Mouse (Mus musculus): ENCODE measurements at regions not wholly inside any gene's neighbourhood (a gene's known extent, or its start where the extent isn't known, plus 50 kb on each side); places are given as distances from the start of the nearest gene placed in this dataset.

DNA sequence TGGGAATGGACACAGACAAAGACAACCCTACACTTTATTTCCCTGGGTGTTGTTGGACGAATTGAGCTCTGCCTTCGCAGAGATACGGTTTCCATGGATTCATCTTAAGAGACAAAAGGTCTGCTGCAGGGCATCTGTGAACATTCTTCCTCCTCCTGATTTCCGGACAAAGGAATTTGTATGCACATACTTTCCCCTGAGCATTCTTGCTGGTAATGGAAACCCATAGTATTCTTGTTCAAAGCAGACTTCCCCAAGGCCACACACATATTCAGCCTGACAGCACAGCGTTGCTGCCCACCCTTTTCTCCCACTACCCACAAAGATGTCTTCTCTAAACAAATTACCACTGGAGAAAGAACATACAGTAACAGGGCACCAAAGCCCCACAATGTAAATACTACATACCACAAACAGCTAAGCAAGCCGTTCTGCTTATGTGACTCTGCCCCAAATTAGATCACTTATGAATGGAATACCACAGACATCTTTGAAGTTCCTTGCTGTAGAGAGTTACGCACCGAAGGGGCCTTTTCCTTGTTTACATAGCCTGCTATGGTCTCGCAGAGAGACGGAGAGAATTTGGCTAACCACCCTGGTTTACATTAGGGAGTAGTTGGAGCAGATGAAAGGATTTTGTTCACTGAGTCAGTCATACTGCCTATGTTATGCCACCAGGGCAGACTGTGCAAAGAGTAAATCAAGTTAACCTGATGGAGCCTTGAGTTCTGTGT, 96.0 kb upstream of the Tas2r134 start:
- Histone ChIP-seq H3K9me3 (ENCODE audit: control insufficient read depth, low read length) (no peaks in the 10 kb centered on the region), H3K9ac (ENCODE audit: low read length) (no peak overlapping the region), H3K4me1 (ENCODE audit: control insufficient read depth, insufficient read depth, low read length) (peaks cover 8% of the 10 kb centered on the region; the same call in 1 of the 2 replicates), H3K4me2 (no peak overlapping the region), H3K36me3 (ENCODE audit: control insufficient read depth, insufficient read depth, low read length) (no peaks in the 10 kb centered on the region), H3K27me3 (ENCODE audit: control insufficient read depth, insufficient read depth, low read length) (no peaks in the 10 kb centered on the region), H3K4me3 (ENCODE audit: low read depth, low read length) (no peak overlapping the region), H3K27ac (ENCODE audit: low read depth, low read length) (no peak overlapping the region)
- WGBS: 44% methylated on average over 10 of the region's 10 CpGs
- DNase-seq (ENCODE audit: low spot score, missing footprints): peak; percentile 89
- ATAC-seq (ENCODE audit: low FRiP score): peak; percentile 48; the same call in 1 of the 2 replicates

DNA sequence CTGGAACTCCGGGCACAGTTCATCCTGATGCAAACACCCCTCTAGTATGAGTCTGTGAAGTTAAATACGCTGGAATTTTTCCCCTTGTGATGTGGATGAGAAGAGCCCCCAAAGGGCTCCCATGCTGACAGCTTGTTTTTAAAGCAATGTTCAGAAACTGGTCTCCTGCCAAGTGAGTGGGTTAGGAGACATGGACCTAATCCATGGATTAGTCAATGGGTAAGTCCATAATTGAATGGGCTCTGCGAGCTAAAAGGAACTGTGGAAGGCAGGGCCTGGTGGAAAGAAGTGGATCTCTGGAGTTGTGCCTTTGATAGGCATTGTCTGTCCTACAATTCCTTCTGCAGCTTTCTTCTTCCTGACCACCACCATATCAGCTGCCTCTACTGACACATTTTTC, 104.5 kb upstream of the Tas2r134 start:
- WGBS: 82% methylated on average over 3 of the region's 3 CpGs

GRCm38 (mm10) chr2:51509220-51510011, 117.9 kb upstream of the Tas2r134 start:
- H3K36me3 ChIP-seq (ENCODE audit: control insufficient read depth, insufficient read depth, low read length): no peaks in the 10 kb centered on the region
- H3K27ac ChIP-seq (ENCODE audit: low read depth, low read length): no peak overlapping the region
- ATAC-seq (ENCODE audit: low FRiP score): no peak
- no peak overlapping the region for H3K9ac ChIP-seq (ENCODE audit: low read length)
- DNase-seq (ENCODE audit: low spot score, missing footprints): no peak
- H3K4me1 ChIP-seq (ENCODE audit: control insufficient read depth, insufficient read depth, low read length): no peaks in the 10 kb centered on the region
- 90% methylated on average over 8 of the region's 8 CpGs for WGBS
- H3K9me3 ChIP-seq (ENCODE audit: control insufficient read depth, low read length): no peaks in the 10 kb centered on the region
- no peak overlapping the region for H3K4me3 ChIP-seq (ENCODE audit: low read depth, low read length)
- H3K4me2 ChIP-seq: no peak overlapping the region
- H3K27me3 ChIP-seq (ENCODE audit: control insufficient read depth, insufficient read depth, low read length): no peaks in the 10 kb centered on the region

More for the DNA sequence above, 104.5 kb upstream of the Tas2r134 start:
- H3K27me3 ChIP-seq (ENCODE audit: control insufficient read depth, insufficient read depth, low read length): no peaks in the 10 kb centered on the region
- no peaks in the 10 kb centered on the region for H3K9me3 ChIP-seq (ENCODE audit: control insufficient read depth, low read length)
- no peaks in the 10 kb centered on the region for H3K4me1 ChIP-seq (ENCODE audit: control insufficient read depth, insufficient read depth, low read length)
- ATAC-seq (ENCODE audit: low FRiP score) (no peak), DNase-seq (ENCODE audit: low spot score, missing footprints) (no peak)
- H3K27ac ChIP-seq (ENCODE audit: low read depth, low read length): no peak overlapping the region
- no peaks in the 10 kb centered on the region for H3K36me3 ChIP-seq (ENCODE audit: control insufficient read depth, insufficient read depth, low read length)
- no peak overlapping the region for H3K4me3 ChIP-seq (ENCODE audit: low read depth, low read length)
- no peak overlapping the region for H3K9ac ChIP-seq (ENCODE audit: low read length)
- no peak overlapping the region for H3K4me2 ChIP-seq

- ATAC-seq (ENCODE audit: low FRiP score) (no peak), DNase-seq (ENCODE audit: low spot score, missing footprints) (no peak)
- no peaks in the 10 kb centered on the region for H3K36me3 ChIP-seq (ENCODE audit: control insufficient read depth, insufficient read depth, low read length)
- no peak overlapping the region for H3K27ac ChIP-seq (ENCODE audit: low read depth, low read length)
- H3K4me3 ChIP-seq (ENCODE audit: low read depth, low read length): no peak overlapping the region
- no peaks in the 10 kb centered on the region for H3K4me1 ChIP-seq (ENCODE audit: control insufficient read depth, insufficient read depth, low read length)
- H3K9me3 ChIP-seq (ENCODE audit: control insufficient read depth, low read length): no peaks in the 10 kb centered on the region
- WGBS: 92% methylated on average over 2 of the region's 2 CpGs
- no peak overlapping the region for H3K9ac ChIP-seq (ENCODE audit: low read length)
- H3K27me3 ChIP-seq (ENCODE audit: control insufficient read depth, insufficient read depth, low read length): no peaks in the 10 kb centered on the region
- no peak overlapping the region for H3K4me2 ChIP-seq
Observed at GRCm38 (mm10) chr2:51497896-51498295, 129.4 kb upstream of the Tas2r134 start.

DNA sequence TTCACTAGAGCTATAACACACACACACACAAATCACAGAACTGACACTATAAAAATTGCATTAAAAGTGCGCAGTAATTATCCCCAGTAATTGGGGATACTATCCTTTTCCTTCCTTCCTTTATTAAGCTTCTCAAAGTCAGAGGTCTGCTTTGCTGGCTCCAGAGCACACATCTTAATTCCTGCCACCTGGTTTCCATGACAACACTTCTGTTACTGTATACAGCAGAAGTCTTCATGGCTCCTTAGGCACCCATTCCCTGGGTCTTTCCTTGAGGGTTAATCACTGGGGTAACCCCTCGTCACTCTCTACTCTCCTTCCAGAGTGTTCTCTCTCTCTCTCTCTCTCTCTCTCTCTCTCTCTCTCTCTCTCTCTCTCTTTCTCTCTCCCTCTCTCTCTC, 153.6 kb upstream of the Tas2r134 start:
- no peak overlapping the region for H3K4me2 ChIP-seq
- H3K27ac ChIP-seq (ENCODE audit: low read depth, low read length): no peak overlapping the region
- no peaks in the 10 kb centered on the region for H3K27me3 ChIP-seq (ENCODE audit: control insufficient read depth, insufficient read depth, low read length)
- H3K9me3 ChIP-seq (ENCODE audit: control insufficient read depth, low read length): no peaks in the 10 kb centered on the region
- ATAC-seq (ENCODE audit: low FRiP score) (no peak), DNase-seq (ENCODE audit: low spot score, missing footprints) (no peak)
- no peaks in the 10 kb centered on the region for H3K4me1 ChIP-seq (ENCODE audit: control insufficient read depth, insufficient read depth, low read length)
- 88% methylated on average over 2 of the region's 2 CpGs for WGBS
- no peak overlapping the region for H3K9ac ChIP-seq (ENCODE audit: low read length)
- H3K4me3 ChIP-seq (ENCODE audit: low read depth, low read length): no peak overlapping the region
- no peaks in the 10 kb centered on the region for H3K36me3 ChIP-seq (ENCODE audit: control insufficient read depth, insufficient read depth, low read length)

DNA sequence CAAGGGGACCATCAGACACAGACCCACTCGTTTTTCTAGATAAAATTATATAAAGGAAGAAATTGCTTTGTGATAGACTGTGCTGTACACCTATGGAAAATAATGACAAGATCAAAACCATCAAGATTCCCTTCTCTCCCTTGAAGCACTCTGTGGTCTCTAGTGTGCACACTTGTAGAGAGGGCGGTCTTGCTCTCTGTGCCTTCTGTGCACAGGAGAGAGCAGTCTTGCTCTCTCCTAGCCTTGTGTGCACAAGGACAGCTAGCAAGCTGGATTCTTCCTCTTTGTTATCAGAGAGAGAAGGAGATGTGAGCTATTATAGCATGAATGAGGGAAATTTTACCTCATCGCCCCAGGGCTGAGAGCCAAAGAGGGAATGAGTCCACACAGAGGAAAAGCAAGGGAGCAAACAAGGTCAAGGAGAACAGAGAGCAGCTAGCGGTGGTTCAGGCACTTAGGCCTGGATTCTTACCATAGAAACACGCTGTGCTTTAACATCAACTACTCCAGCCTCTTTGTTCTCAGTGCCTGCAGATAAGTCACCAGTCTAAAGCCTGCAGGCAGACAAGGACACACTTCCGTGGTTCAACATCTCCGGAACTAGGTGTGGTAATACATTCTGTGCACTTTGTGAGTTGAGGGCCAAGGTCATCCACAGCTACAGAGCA, 160.2 kb upstream of the Tas2r134 start:
- Histone ChIP-seq H3K4me1 (ENCODE audit: control insufficient read depth, insufficient read depth, low read length) (no peaks in the 10 kb centered on the region), H3K27me3 (ENCODE audit: control insufficient read depth, insufficient read depth, low read length) (no peaks in the 10 kb centered on the region), H3K4me2 (no peak overlapping the region), H3K9ac (ENCODE audit: low read length) (no peak overlapping the region), H3K9me3 (ENCODE audit: control insufficient read depth, low read length) (no peaks in the 10 kb centered on the region), H3K4me3 (ENCODE audit: low read depth, low read length) (no peak overlapping the region), H3K27ac (ENCODE audit: low read depth, low read length) (no peak overlapping the region), H3K36me3 (ENCODE audit: control insufficient read depth, insufficient read depth, low read length) (no peaks in the 10 kb centered on the region)
- WGBS: 83% methylated on average over 7 of the region's 7 CpGs
- no peak for ATAC-seq (ENCODE audit: low FRiP score)
- DNase-seq (ENCODE audit: low spot score, missing footprints): no peak

DNA sequence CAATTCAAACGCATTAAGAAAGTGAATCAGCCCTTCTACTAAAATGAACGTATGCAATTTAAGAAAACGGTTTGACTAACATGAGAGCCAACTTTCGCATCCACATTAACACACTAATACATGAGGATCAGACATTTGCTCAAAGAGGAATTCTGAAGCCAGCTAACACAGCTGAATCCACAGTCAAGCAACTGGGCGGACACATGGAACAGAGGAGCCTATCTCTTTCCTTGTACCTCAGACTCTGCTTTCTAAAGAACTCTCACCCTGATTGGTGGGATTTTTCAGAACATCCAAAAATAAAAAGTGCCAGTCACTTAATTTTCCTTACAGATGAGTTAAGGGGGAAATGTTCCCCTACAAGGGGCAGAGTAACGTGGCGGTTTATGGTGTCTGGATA, 161.3 kb upstream of the Tas2r134 start:
- H3K27ac ChIP-seq (ENCODE audit: low read depth, low read length): no peak overlapping the region
- WGBS: 91% methylated on average over 7 of the region's 7 CpGs

DNA sequence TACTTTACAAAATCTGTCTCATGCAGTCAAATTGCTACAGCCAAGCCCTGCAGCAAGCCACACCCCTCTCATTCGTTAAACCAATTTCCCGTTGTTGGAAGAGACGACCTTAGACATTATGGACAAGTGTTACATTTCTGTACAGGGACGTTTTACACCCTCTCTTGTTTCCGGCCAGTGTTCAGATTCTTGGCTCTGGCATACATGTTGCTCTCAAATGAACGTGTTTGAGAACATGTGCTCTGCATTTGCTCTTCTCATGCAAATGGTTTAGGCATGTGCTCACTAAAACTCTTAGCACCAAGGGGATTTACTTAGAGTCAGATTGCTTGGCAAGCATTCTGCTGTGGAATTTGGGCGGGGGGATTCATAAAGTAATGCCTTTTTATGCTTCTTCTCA, 161.7 kb upstream of the Tas2r134 start:
- H3K27me3 ChIP-seq (ENCODE audit: control insufficient read depth, insufficient read depth, low read length): no peaks in the 10 kb centered on the region
- no peaks in the 10 kb centered on the region for H3K9me3 ChIP-seq (ENCODE audit: control insufficient read depth, low read length)
- no peak overlapping the region for H3K9ac ChIP-seq (ENCODE audit: low read length)
- DNase-seq (ENCODE audit: low spot score, missing footprints): no peak
- no peak for ATAC-seq (ENCODE audit: low FRiP score)
- WGBS: 83% methylated on average over 7 of the region's 7 CpGs
- H3K27ac ChIP-seq (ENCODE audit: low read depth, low read length): no peak overlapping the region
- no peak overlapping the region for H3K4me3 ChIP-seq (ENCODE audit: low read depth, low read length)
- no peak overlapping the region for H3K4me2 ChIP-seq
- no peaks in the 10 kb centered on the region for H3K4me1 ChIP-seq (ENCODE audit: control insufficient read depth, insufficient read depth, low read length)
- H3K36me3 ChIP-seq (ENCODE audit: control insufficient read depth, insufficient read depth, low read length): no peaks in the 10 kb centered on the region

More for the DNA sequence above, 161.3 kb upstream of the Tas2r134 start:
- DNase-seq (ENCODE audit: low spot score, missing footprints) (no peak), ATAC-seq (ENCODE audit: low FRiP score) (no peak)
- Histone ChIP-seq H3K9ac (ENCODE audit: low read length) (no peak overlapping the region), H3K27me3 (ENCODE audit: control insufficient read depth, insufficient read depth, low read length) (no peaks in the 10 kb centered on the region), H3K9me3 (ENCODE audit: control insufficient read depth, low read length) (no peaks in the 10 kb centered on the region), H3K4me3 (ENCODE audit: low read depth, low read length) (no peak overlapping the region), H3K4me1 (ENCODE audit: control insufficient read depth, insufficient read depth, low read length) (no peaks in the 10 kb centered on the region), H3K4me2 (no peak overlapping the region), H3K36me3 (ENCODE audit: control insufficient read depth, insufficient read depth, low read length) (no peaks in the 10 kb centered on the region)

DNA sequence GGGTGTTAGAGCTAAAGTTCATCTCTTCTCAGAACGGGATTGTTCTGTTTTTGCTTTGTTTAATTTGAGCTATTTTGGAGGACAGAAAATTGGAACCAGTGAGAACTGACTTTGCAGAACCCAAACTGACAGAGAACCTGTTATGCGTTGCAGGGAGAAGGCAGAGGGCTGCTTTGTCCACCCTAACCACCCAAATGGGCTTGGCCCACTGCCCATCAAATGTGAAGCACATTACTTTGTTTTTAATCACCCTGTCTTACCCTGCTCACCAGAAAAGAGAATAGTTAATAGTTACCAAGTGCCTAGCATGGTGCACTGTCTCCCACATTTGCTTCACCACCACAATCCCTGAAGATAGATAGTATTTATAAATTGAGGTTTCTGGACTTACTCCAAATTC, 163.0 kb upstream of the Tas2r134 start:
- no peak overlapping the region for H3K9ac ChIP-seq (ENCODE audit: low read length)
- no peak overlapping the region for H3K4me3 ChIP-seq (ENCODE audit: low read depth, low read length)
- ATAC-seq (ENCODE audit: low FRiP score) (no peak), DNase-seq (ENCODE audit: low spot score, missing footprints) (peak; percentile 31)
- no peak overlapping the region for H3K4me2 ChIP-seq
- no peak overlapping the region for H3K27ac ChIP-seq (ENCODE audit: low read depth, low read length)
- WGBS: 83% methylated on average over 2 of the region's 2 CpGs
- H3K9me3 ChIP-seq (ENCODE audit: control insufficient read depth, low read length): no peaks in the 10 kb centered on the region
- no peaks in the 10 kb centered on the region for H3K36me3 ChIP-seq (ENCODE audit: control insufficient read depth, insufficient read depth, low read length)
- no peaks in the 10 kb centered on the region for H3K4me1 ChIP-seq (ENCODE audit: control insufficient read depth, insufficient read depth, low read length)
- H3K27me3 ChIP-seq (ENCODE audit: control insufficient read depth, insufficient read depth, low read length): no peaks in the 10 kb centered on the region
